Comparison of ENCODE assay signal across 33 mouse cellular contexts in genomic region chr12:55537742-55538141, GRCm38 (mm10). TPM values are rescaled to one million over a fixed set of nuclear protein-coding genes. Genes with fewer than 3 reads are reported as not detected.
DNase-seq lines count a peak whose midpoint lies in the region; ATAC-seq and TF ChIP-seq lines count a peak whose summit lies in the region.
"Had no signal": no experiment of that assay in that cellular context is flagged by ENCODE, and none has a peak within 500 bp of the region (broad histone marks: within the 10 kb centered on the region; RNA-seq: fewer than 3 reads in every experiment).

No protein-coding gene starts in this region.

- H3K4me3 ChIP-seq in embryonic facial prominence, embryonic 14.5 days (ENCODE audit: low read depth, low read length) = no peak overlapping the region
- H3K4me3 ChIP-seq in embryonic facial prominence, embryonic 10.5 days = no peak overlapping the region
- H3K4me3 ChIP-seq in hindbrain, embryonic 14.5 days (replicated peaks; ENCODE audit: low read length) = no peak overlapping the region
- H3K4me3 ChIP-seq in hindbrain, postnatal 0 days (ENCODE audit: low read length) = no peak overlapping the region
- no peak overlapping the region for H3K4me3 ChIP-seq in neural tube, embryonic 14.5 days (ENCODE audit: low read depth, low read length)
- H3K4me3 ChIP-seq: embryonic facial prominence, embryonic 15.5 days; heart, embryonic 10.5 days; heart, embryonic 15.5 days had no signal

- H3K9ac ChIP-seq in embryonic facial prominence, embryonic 14.5 days (ENCODE audit: low read depth, low read length) = no peak overlapping the region
- H3K9ac ChIP-seq in hindbrain, embryonic 14.5 days = no peak overlapping the region
- H3K9ac ChIP-seq in hindbrain, postnatal 0 days (replicated peaks; ENCODE audit: low read length) = no peak overlapping the region
- H3K9ac ChIP-seq in neural tube, embryonic 14.5 days (replicated peaks; ENCODE audit: low read depth, low read length) = no peak overlapping the region
- H3K9ac ChIP-seq: embryonic facial prominence, embryonic 15.5 days; heart, embryonic 15.5 days; liver, embryonic 14.5 days had no signal

- no peak overlapping the region for H3K4me2 ChIP-seq in embryonic facial prominence, embryonic 14.5 days (ENCODE audit: low read depth, low read length)
- no peak overlapping the region for H3K4me2 ChIP-seq in hindbrain, embryonic 14.5 days (replicated peaks)
- H3K4me2 ChIP-seq in hindbrain, postnatal 0 days (ENCODE audit: low read depth, low read length) = no peak overlapping the region
- no peak overlapping the region for H3K4me2 ChIP-seq in neural tube, embryonic 14.5 days (ENCODE audit: low read depth, low read length)
- H3K4me2 ChIP-seq: embryonic facial prominence, embryonic 15.5 days; heart, embryonic 15.5 days had no signal

- peak; percentile 26; the same call in 1 of the 2 replicates for ATAC-seq in embryonic facial prominence, embryonic 14.5 days (ENCODE audit: low read depth)
- ATAC-seq in hindbrain, embryonic 14.5 days (ENCODE audit: low FRiP score) = peak; percentile 58; the same call in 1 of the 2 replicates
- no peak for ATAC-seq in hindbrain, postnatal 0 days
- peak; percentile 39; the same call in 1 of the 2 replicates for ATAC-seq in neural tube, embryonic 14.5 days (ENCODE audit: low read depth)
- ATAC-seq: intestine, postnatal 0 days had no signal

- H3K36me3 ChIP-seq in embryonic facial prominence, embryonic 14.5 days (ENCODE audit: control insufficient read depth, insufficient read depth, low read length) = no peaks in the 10 kb centered on the region
- H3K36me3 ChIP-seq in embryonic facial prominence, embryonic 10.5 days (replicated peaks) = no peaks in the 10 kb centered on the region
- no peaks in the 10 kb centered on the region for H3K36me3 ChIP-seq in hindbrain, embryonic 14.5 days (replicated peaks; ENCODE audit: control insufficient read depth, insufficient read depth)
- no peaks in the 10 kb centered on the region for H3K36me3 ChIP-seq in hindbrain, postnatal 0 days (ENCODE audit: insufficient read depth, low read length)
- no peaks in the 10 kb centered on the region for H3K36me3 ChIP-seq in neural tube, embryonic 14.5 days (ENCODE audit: control insufficient read depth, insufficient read depth, low read length)
- H3K36me3 ChIP-seq: embryonic facial prominence, embryonic 15.5 days; heart, embryonic 10.5 days; heart, embryonic 15.5 days had no signal

- TF ChIP-seq CTCF in hindbrain, postnatal 0 days (IDR thresholded peaks at IDR 0.05; ENCODE audit: low read depth) = no peak

- peak; percentile 14 for DNase-seq in embryonic facial prominence, embryonic 14.5 days (ENCODE audit: low spot score)
- DNase-seq in embryonic facial prominence, embryonic 10.5 days (ENCODE audit: low spot score) = no peak
- peak; percentile 36 for DNase-seq in hindbrain, embryonic 14.5 days (ENCODE audit: low spot score)
- DNase-seq in hindbrain, postnatal 0 days (ENCODE audit: low spot score) = no peak
- no peak for DNase-seq in neural tube, embryonic 10.5 days (ENCODE audit: extremely low spot score, low spot score)
- DNase-seq in adipocyte (ENCODE audit: low spot score) = no peak
- DNase-seq in layer of hippocampus, postnatal 10 days (ENCODE audit: low spot score in 2 of 2) = no peak
- DNase-seq: adrenal gland, postnatal 25 days; cerebellum, adult 18-20 months; cerebellum, postnatal 10 days; gastrocnemius, postnatal 25 days; kidney, adult 9 months; kidney, postnatal 14 days; layer of hippocampus, adult 9-11 months; liver; lung, adult 2 months; lung, postnatal 10 days; thymus, adult 2 months; thymus, postnatal 36 days had no signal

- H3K9me3 ChIP-seq in embryonic facial prominence, embryonic 14.5 days (ENCODE audit: control insufficient read depth, low read length) = no peaks in the 10 kb centered on the region
- H3K9me3 ChIP-seq in embryonic facial prominence, embryonic 10.5 days = no peaks in the 10 kb centered on the region
- no peaks in the 10 kb centered on the region for H3K9me3 ChIP-seq in hindbrain, embryonic 14.5 days (ENCODE audit: control insufficient read depth, low read length)
- H3K9me3 ChIP-seq in hindbrain, postnatal 0 days (ENCODE audit: low read length) = no peaks in the 10 kb centered on the region
- H3K9me3 ChIP-seq in neural tube, embryonic 14.5 days (ENCODE audit: control insufficient read depth, low read length) = no peaks in the 10 kb centered on the region
- H3K9me3 ChIP-seq: embryonic facial prominence, embryonic 15.5 days; heart, embryonic 10.5 days; heart, embryonic 15.5 days had no signal

- H3K27me3 ChIP-seq in embryonic facial prominence, embryonic 14.5 days (replicated peaks; ENCODE audit: control insufficient read depth, insufficient read depth, low read length) = peaks cover 14% of the 10 kb centered on the region
- H3K27me3 ChIP-seq in embryonic facial prominence, embryonic 10.5 days (replicated peaks; ENCODE audit: low read depth, poor library complexity, severe bottlenecking) = peaks cover 21% of the 10 kb centered on the region
- peaks cover 3% of the 10 kb centered on the region; the same call in 1 of the 2 replicates for H3K27me3 ChIP-seq in hindbrain, embryonic 14.5 days (ENCODE audit: control insufficient read depth, insufficient read depth, low read length)
- no peaks in the 10 kb centered on the region for H3K27me3 ChIP-seq in hindbrain, postnatal 0 days (ENCODE audit: insufficient read depth, low read length)
- H3K27me3 ChIP-seq in neural tube, embryonic 14.5 days (ENCODE audit: control insufficient read depth, insufficient read depth, low read length) = no peaks in the 10 kb centered on the region
- H3K27me3 ChIP-seq: CH12.LX had no signal

- WGBS in embryonic facial prominence, embryonic 14.5 days = 65% methylated on average over 7 of the region's 7 CpGs
- 64% methylated on average over 7 of the region's 7 CpGs for WGBS in embryonic facial prominence, embryonic 10.5 days
- WGBS in hindbrain, embryonic 14.5 days = 33% methylated on average over 7 of the region's 7 CpGs
- 42% methylated on average over 7 of the region's 7 CpGs for WGBS in hindbrain, postnatal 0 days
- 23% methylated on average over 7 of the region's 7 CpGs for WGBS in neural tube, embryonic 14.5 days

- H3K4me1 ChIP-seq in embryonic facial prominence, embryonic 14.5 days (ENCODE audit: control insufficient read depth, insufficient read depth, low read length) = no peaks in the 10 kb centered on the region
- no peaks in the 10 kb centered on the region for H3K4me1 ChIP-seq in embryonic facial prominence, embryonic 10.5 days
- H3K4me1 ChIP-seq in hindbrain, embryonic 14.5 days (replicated peaks; ENCODE audit: control insufficient read depth, insufficient read depth, low read length) = peaks cover 5% of the 10 kb centered on the region; the same call in 1 of the 2 replicates
- H3K4me1 ChIP-seq in hindbrain, postnatal 0 days (ENCODE audit: insufficient read depth, low read length) = 0 out of 2 replicates have a peak, but pooled peaks cover 4% of the 10 kb centered on the region
- H3K4me1 ChIP-seq in neural tube, embryonic 14.5 days (ENCODE audit: control insufficient read depth, insufficient read depth, low read length) = 0 out of 2 replicates have a peak, but pooled peaks cover 9% of the 10 kb centered on the region
- H3K4me1 ChIP-seq: embryonic facial prominence, embryonic 15.5 days; heart, embryonic 10.5 days; heart, embryonic 15.5 days had no signal

- H3K27ac ChIP-seq in embryonic facial prominence, embryonic 14.5 days (replicated peaks; ENCODE audit: low read depth, low read length) = no peak overlapping the region
- H3K27ac ChIP-seq in embryonic facial prominence, embryonic 10.5 days (replicated peaks) = no peak overlapping the region
- H3K27ac ChIP-seq in hindbrain, embryonic 14.5 days = no peak overlapping the region; the same call in 1 of the 2 replicates
- no peak overlapping the region for H3K27ac ChIP-seq in hindbrain, postnatal 0 days
- H3K27ac ChIP-seq in neural tube, embryonic 14.5 days (ENCODE audit: low read depth, low read length) = no peak overlapping the region
- H3K27ac ChIP-seq: embryonic facial prominence, embryonic 15.5 days; heart, embryonic 10.5 days; heart, embryonic 15.5 days; liver, embryonic 14.5 days; macrophage had no signal

RNA-seq across cellular contexts. Expression of gene Aldoart2, which starts 27.3 kb away (rescaled TPM):
- polyA plus RNA-seq in embryonic facial prominence, embryonic 14.5 days (2014; fragmentation: Nextera tagmentation; extraction: Ambion mirVana) = not detected in 2 replicates
- polyA plus RNA-seq in embryonic facial prominence, embryonic 10.5 days (2016; fragmentation: Nextera tagmentation; extraction: Ambion mirVana) = not detected in 2 replicates
- polyA plus RNA-seq in hindbrain, embryonic 14.5 days (2014; fragmentation: Nextera tagmentation; extraction: Ambion mirVana) = not detected in 2 replicates
- 0.10 TPM in 1 of 2 replicates, not detected in the other for total RNA-seq in hindbrain, postnatal 0 days (2014; rRNA removed)
- polyA plus RNA-seq in hindbrain, postnatal 0 days (2015; fragmentation: Nextera tagmentation; extraction: Ambion mirVana) = 0.16 and 0.20 TPM in 2 replicates
- 0.16 TPM in 1 of 2 replicates, not detected in the other for polyA plus RNA-seq in neural tube, embryonic 14.5 days (2014; fragmentation: Nextera tagmentation; extraction: Ambion mirVana)
- total RNA-seq in layer of hippocampus, postnatal 10 days (2021) = under 1 TPM in 1 of 2 experiments, not detected in 1; 0.33 TPM
- total RNA-seq: adrenal gland, postnatal 25 days; CH12.LX; common myeloid progenitor, adult 5-6 weeks; heart, postnatal 25 days; left cerebral cortex, postnatal 14 days had no signal
- polyA plus RNA-seq: C2C12; embryonic facial prominence, embryonic 15.5 days; frontal cortex, adult 2 months; heart, embryonic 10.5 days; limb, embryonic 11.5 days; liver, embryonic 14.5 days; lung, adult 2 months; macrophage had no signal

RNA-seq across cellular contexts. Expression of gene Nfkbia, which starts 45.3 kb away (rescaled TPM):
- polyA plus RNA-seq in embryonic facial prominence, embryonic 14.5 days (2014; fragmentation: Nextera tagmentation; extraction: Ambion mirVana) = 101 and 102 TPM in 2 replicates
- polyA plus RNA-seq in embryonic facial prominence, embryonic 10.5 days (2016; fragmentation: Nextera tagmentation; extraction: Ambion mirVana) = 44.6 and 55.2 TPM in 2 replicates
- polyA plus RNA-seq in hindbrain, embryonic 14.5 days (2014; fragmentation: Nextera tagmentation; extraction: Ambion mirVana) = 59.7 and 63.9 TPM in 2 replicates
- 52.4 and 79.0 TPM in 2 replicates for total RNA-seq in hindbrain, postnatal 0 days (2014; rRNA removed)
- polyA plus RNA-seq in hindbrain, postnatal 0 days (2015; fragmentation: Nextera tagmentation; extraction: Ambion mirVana) = 81.5 and 86.6 TPM in 2 replicates
- polyA plus RNA-seq in neural tube, embryonic 14.5 days (2014; fragmentation: Nextera tagmentation; extraction: Ambion mirVana) = 61.9 and 62.7 TPM in 2 replicates
- total RNA-seq in layer of hippocampus, postnatal 10 days (2021) = 10 to 100 TPM; 34.0 to 43.0 TPM

Comparison
In these comparisons a context has a peak if more than half of its experiments do, and no peak if none do; other contexts are left out.
1. DNase-seq: peak in embryonic facial prominence, embryonic 14.5 days (single experiment) and hindbrain, embryonic 14.5 days (single experiment); none in embryonic facial prominence, embryonic 10.5 days (single experiment), hindbrain, postnatal 0 days (single experiment), neural tube, embryonic 10.5 days (single experiment), adipocyte (single experiment) and layer of hippocampus, postnatal 10 days (0 of 2).